Mouse (Mus musculus): ENCODE measurements around the gene Dbf4. TPM values are rescaled to one million over a fixed set of nuclear protein-coding genes. Genes with fewer than 3 reads are reported as not detected.

Gene Dbf4
- polyA plus RNA-seq, 2 experiments = 38.7 to 39.1 TPM

DNA sequence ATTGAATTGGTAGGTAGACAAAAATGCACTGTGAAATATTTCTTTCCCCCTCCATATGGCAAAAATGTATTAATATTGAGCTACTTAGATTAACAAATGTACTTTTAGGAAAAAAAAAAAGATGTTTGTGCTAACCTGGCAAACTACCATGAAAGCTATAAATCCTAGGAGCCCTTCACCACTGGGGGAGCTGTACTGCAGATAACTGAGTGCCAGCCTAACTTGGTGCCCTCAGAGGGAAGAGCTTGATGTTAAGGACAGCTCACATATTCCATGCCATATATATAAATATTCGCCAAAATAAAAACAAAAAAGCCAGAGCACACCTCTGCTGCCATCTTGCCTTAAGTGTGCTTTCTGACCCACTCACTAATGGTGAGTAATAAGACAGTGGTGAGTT is 60.2 kb downstream of the Dbf4 start:
- H3K27me3 ChIP-seq (ENCODE audit: control insufficient read depth, insufficient read depth, low read length) = no peaks in the 10 kb centered on the region
- H3K4me1 ChIP-seq (ENCODE audit: control insufficient read depth, insufficient read depth, low read length) = peaks cover 6% of the 10 kb centered on the region; the same call in 1 of the 2 replicates
- H3K36me3 ChIP-seq (ENCODE audit: control insufficient read depth, insufficient read depth, low read length) = no peaks in the 10 kb centered on the region
- TF ChIP-seq POLR2A (IDR thresholded peaks at IDR 0.05; ENCODE audit: borderline replicate concordance, extremely low read depth, insufficient read depth, insufficient read length) = no peak
- WGBS = 52% methylated on average over 1 of the region's 1 CpGs
- H3K9ac ChIP-seq (ENCODE audit: low read depth, low read length, severe bottlenecking) = no peak overlapping the region
- H3K4me3 ChIP-seq (replicated peaks; ENCODE audit: low read length) = no peak overlapping the region
- no peaks in the 10 kb centered on the region for H3K9me3 ChIP-seq (ENCODE audit: control insufficient read depth, low read length)
- no peak overlapping the region for H3K4me2 ChIP-seq (replicated peaks; ENCODE audit: low read depth, low read length, severe bottlenecking)
- ATAC-seq (ENCODE audit: low FRiP score, low read depth) = no peak
- no peak overlapping the region for H3K27ac ChIP-seq (replicated peaks; ENCODE audit: low read depth, low read length)
- DNase-seq (ENCODE audit: low spot score) = no peak

DNA sequence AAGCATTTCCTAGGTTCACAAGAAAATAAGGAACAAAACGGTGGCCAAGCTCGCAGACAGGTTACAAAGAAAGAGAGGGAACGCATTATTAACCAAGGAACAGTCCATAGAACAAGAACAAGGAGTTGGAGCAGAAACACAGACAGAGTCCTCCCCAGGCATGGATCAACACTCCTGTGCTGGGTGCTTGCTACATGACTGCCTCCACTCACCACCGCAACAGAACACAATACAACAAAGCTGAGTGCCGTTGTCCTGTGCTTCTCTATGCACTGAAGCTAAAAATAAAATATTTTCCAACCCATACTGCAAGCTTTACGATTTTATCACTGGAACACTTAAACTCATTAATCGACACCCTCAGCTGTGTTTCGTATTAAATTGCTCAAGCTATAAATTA is 64.8 kb downstream of the Dbf4 start:
- Histone ChIP-seq H3K27me3 (ENCODE audit: control insufficient read depth, insufficient read depth, low read length) (no peaks in the 10 kb centered on the region), H3K27ac (replicated peaks; ENCODE audit: low read depth, low read length) (no peak overlapping the region), H3K4me3 (replicated peaks; ENCODE audit: low read length) (no peak overlapping the region), H3K9ac (ENCODE audit: low read depth, low read length, severe bottlenecking) (no peak overlapping the region), H3K4me2 (replicated peaks; ENCODE audit: low read depth, low read length, severe bottlenecking) (no peak overlapping the region), H3K9me3 (ENCODE audit: control insufficient read depth, low read length) (no peaks in the 10 kb centered on the region), H3K4me1 (ENCODE audit: control insufficient read depth, insufficient read depth, low read length) (no peaks in the 10 kb centered on the region), H3K36me3 (ENCODE audit: control insufficient read depth, insufficient read depth, low read length) (no peaks in the 10 kb centered on the region)
- no peak for TF ChIP-seq POLR2A (IDR thresholded peaks at IDR 0.05; ENCODE audit: borderline replicate concordance, extremely low read depth, insufficient read depth, insufficient read length)
- ATAC-seq (ENCODE audit: low FRiP score, low read depth) (no peak), DNase-seq (ENCODE audit: low spot score) (no peak)
- 75% methylated on average over 8 of the region's 8 CpGs for WGBS

DNA sequence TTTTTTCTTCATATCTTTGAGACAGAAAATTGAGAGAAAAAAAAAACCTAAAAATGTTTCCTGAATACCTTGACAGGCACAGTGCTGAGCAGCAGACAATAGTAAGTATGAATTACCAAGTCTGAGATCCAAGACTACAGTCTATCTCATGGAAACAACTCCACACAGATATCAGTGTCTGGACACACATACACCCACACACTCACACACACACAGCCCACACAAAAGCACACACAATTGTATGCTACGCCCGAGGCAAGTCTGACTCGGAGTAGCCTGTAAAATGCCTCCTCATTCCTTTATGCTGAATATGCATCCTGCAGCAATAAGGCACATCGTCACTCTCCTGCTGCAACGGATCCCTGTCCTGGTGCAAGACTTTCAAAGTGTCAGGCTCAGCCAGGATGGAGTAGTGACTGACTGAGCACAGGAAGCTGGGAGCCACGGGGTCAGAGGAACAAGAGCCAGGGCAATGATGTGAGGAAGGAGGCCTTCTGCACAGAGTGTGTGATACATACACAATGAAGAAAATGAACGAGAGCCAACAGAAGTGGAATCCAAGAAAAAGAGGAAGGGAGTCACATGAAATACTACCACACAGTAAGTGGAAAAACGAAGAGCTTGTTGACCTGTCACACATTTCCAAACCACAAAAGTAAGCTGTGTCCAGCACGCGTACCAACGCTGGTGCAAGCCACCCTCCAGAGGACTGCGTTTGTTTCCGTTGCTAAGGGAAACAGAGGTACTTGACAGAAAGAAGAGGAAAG is 65.4 kb downstream of the Dbf4 start:
- ATAC-seq (ENCODE audit: low FRiP score, low read depth) (peak; percentile 19; the same call in 1 of the 2 replicates), DNase-seq (ENCODE audit: low spot score) (no peak)
- Histone ChIP-seq H3K9ac (ENCODE audit: low read depth, low read length, severe bottlenecking) (no peak overlapping the region), H3K36me3 (ENCODE audit: control insufficient read depth, insufficient read depth, low read length) (no peaks in the 10 kb centered on the region), H3K4me3 (replicated peaks; ENCODE audit: low read length) (no peak overlapping the region), H3K4me1 (ENCODE audit: control insufficient read depth, insufficient read depth, low read length) (no peaks in the 10 kb centered on the region), H3K9me3 (ENCODE audit: control insufficient read depth, low read length) (no peaks in the 10 kb centered on the region), H3K27me3 (ENCODE audit: control insufficient read depth, insufficient read depth, low read length) (no peaks in the 10 kb centered on the region), H3K27ac (replicated peaks; ENCODE audit: low read depth, low read length) (no peak overlapping the region), H3K4me2 (replicated peaks; ENCODE audit: low read depth, low read length, severe bottlenecking) (no peak overlapping the region)
- TF ChIP-seq POLR2A (IDR thresholded peaks at IDR 0.05; ENCODE audit: borderline replicate concordance, extremely low read depth, insufficient read depth, insufficient read length) = no peak
- WGBS = 49% methylated on average over 13 of the region's 13 CpGs

DNA sequence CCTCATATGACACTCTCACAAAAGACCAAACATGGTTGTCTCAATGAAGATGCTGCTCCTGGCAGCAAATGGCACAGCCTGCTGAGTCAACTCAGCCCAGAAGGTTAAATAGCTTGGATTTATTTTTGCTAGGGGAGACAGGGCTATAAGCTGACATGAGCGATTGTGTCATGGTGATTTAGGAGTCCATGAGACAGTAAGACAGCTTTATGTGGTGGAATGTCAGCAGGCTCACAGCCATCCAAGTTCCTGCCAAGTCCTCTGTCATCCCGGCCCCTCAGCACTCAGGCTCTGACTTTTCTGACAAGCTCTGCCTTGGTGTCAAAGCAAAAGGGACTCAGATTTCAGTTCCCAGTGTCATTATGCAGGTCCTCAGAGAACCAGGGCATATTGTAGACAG is 66.2 kb downstream of the Dbf4 start:
- H3K4me3 ChIP-seq (replicated peaks; ENCODE audit: low read length) = no peak overlapping the region
- DNase-seq (ENCODE audit: low spot score) (peak; percentile 31), ATAC-seq (ENCODE audit: low FRiP score, low read depth) (0 out of 2 replicates have a peak, but pooled peaks have one; percentile 19)
- H3K4me2 ChIP-seq (replicated peaks; ENCODE audit: low read depth, low read length, severe bottlenecking) = no peak overlapping the region
- no peak for TF ChIP-seq POLR2A (IDR thresholded peaks at IDR 0.05; ENCODE audit: borderline replicate concordance, extremely low read depth, insufficient read depth, insufficient read length)
- no peaks in the 10 kb centered on the region for H3K27me3 ChIP-seq (ENCODE audit: control insufficient read depth, insufficient read depth, low read length)
- H3K4me1 ChIP-seq (ENCODE audit: control insufficient read depth, insufficient read depth, low read length) = no peaks in the 10 kb centered on the region
- 36% methylated on average over 2 of the region's 2 CpGs for WGBS
- no peak overlapping the region for H3K9ac ChIP-seq (ENCODE audit: low read depth, low read length, severe bottlenecking)
- H3K9me3 ChIP-seq (ENCODE audit: control insufficient read depth, low read length) = no peaks in the 10 kb centered on the region
- no peak overlapping the region for H3K27ac ChIP-seq (replicated peaks; ENCODE audit: low read depth, low read length)
- H3K36me3 ChIP-seq (ENCODE audit: control insufficient read depth, insufficient read depth, low read length) = no peaks in the 10 kb centered on the region

GRCm38 (mm10) chr5:8349557-8349956 is 73.0 kb downstream of the Dbf4 start:
- Histone ChIP-seq H3K4me3 (replicated peaks; ENCODE audit: low read length) (no peak overlapping the region), H3K4me2 (replicated peaks; ENCODE audit: low read depth, low read length, severe bottlenecking) (no peak overlapping the region), H3K27ac (replicated peaks; ENCODE audit: low read depth, low read length) (no peak overlapping the region), H3K4me1 (ENCODE audit: control insufficient read depth, insufficient read depth, low read length) (no peaks in the 10 kb centered on the region), H3K27me3 (ENCODE audit: control insufficient read depth, insufficient read depth, low read length) (no peaks in the 10 kb centered on the region), H3K9ac (ENCODE audit: low read depth, low read length, severe bottlenecking) (no peak overlapping the region), H3K36me3 (ENCODE audit: control insufficient read depth, insufficient read depth, low read length) (no peaks in the 10 kb centered on the region), H3K9me3 (ENCODE audit: control insufficient read depth, low read length) (no peaks in the 10 kb centered on the region)
- no peak for DNase-seq (ENCODE audit: low spot score)
- no peak for ATAC-seq (ENCODE audit: low FRiP score, low read depth)
- TF ChIP-seq POLR2A (IDR thresholded peaks at IDR 0.05; ENCODE audit: borderline replicate concordance, extremely low read depth, insufficient read depth, insufficient read length) = no peak
- 50% methylated on average over 10 of the region's 10 CpGs for WGBS

Other genes with a start within 250 kb of the Dbf4 start
- 8.6 and 9.2 TPM in 2 replicates for gene Adam22, start 54.6 kb downstream of the Dbf4 start, polyA plus RNA-seq (2012; rRNA removed)
- gene Adam22, start 54.6 kb downstream of the Dbf4 start, polyA plus RNA-seq (2014; fragmentation: Nextera tagmentation; extraction: Ambion mirVana) = 14.3 and 18.8 TPM in 2 replicates
- 19.3 and 20.2 TPM in 2 replicates for gene Slc25a40, start 134 bp upstream of the Dbf4 start, polyA plus RNA-seq (2012; rRNA removed)
- gene Slc25a40, start 134 bp upstream of the Dbf4 start, polyA plus RNA-seq (2014; fragmentation: Nextera tagmentation; extraction: Ambion mirVana) = 15.8 and 17.1 TPM in 2 replicates
- 4.2 and 4.3 TPM in 2 replicates for gene Rundc3b, start 200.2 kb upstream of the Dbf4 start, polyA plus RNA-seq (2012; rRNA removed)
- 4.2 and 5.8 TPM in 2 replicates for gene Rundc3b, start 200.2 kb upstream of the Dbf4 start, polyA plus RNA-seq (2014; fragmentation: Nextera tagmentation; extraction: Ambion mirVana)
- 0.53 and 0.56 TPM in 2 replicates for gene Abcb1a, start 237.4 kb upstream of the Dbf4 start, polyA plus RNA-seq (2012; rRNA removed)
- gene Abcb1a, start 237.4 kb upstream of the Dbf4 start, polyA plus RNA-seq (2014; fragmentation: Nextera tagmentation; extraction: Ambion mirVana) = 0.47 and 0.58 TPM in 2 replicates

Data from limb, embryonic 14.5 days (tissue).